Mouse (Mus musculus): ENCODE results near the gene Iqsec2.
"Not testable (repeated sequence)": the region's sequence is repeated elsewhere in the genome, so short reads cannot be mapped to it uniquely, and the experiment has no call there.

The Iqsec2 gene

DNA sequence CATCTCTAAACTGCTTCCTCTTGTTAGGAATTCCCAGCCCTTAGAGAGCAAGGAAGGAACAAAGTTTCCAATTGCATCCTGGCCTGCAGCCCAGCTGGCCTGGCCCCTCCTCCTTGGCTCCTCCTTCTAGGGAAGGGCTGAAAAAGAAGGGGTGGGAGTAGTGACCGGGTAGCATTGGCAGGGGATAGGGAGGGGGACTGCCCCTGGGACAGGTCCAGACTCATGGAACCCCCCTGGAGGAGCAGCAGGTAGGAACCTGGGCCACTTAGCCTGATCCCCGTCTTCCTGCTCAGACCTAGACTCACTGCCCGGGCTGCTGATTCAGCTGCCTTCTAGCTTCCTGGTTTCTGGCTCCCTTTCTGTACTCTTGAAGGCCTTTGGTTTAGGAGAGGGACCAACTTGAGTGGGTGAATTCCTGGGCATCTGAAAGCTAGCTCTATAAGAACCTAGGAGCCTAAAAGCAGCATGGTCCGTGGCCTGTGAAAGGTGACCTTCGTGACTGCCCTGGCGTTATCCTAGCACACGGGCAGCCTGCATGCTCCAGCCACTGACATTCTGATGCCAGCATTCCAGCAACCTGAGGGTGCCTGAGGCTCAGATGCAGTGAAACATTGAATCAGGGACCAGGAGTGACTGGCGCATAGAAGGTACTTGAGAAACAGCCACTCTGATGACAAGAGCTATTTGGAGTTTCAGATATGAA is 34.9 kb downstream of the Iqsec2 start:
- DNase-seq (ENCODE audit: low spot score in 2 of 2), result no peak

DNA sequence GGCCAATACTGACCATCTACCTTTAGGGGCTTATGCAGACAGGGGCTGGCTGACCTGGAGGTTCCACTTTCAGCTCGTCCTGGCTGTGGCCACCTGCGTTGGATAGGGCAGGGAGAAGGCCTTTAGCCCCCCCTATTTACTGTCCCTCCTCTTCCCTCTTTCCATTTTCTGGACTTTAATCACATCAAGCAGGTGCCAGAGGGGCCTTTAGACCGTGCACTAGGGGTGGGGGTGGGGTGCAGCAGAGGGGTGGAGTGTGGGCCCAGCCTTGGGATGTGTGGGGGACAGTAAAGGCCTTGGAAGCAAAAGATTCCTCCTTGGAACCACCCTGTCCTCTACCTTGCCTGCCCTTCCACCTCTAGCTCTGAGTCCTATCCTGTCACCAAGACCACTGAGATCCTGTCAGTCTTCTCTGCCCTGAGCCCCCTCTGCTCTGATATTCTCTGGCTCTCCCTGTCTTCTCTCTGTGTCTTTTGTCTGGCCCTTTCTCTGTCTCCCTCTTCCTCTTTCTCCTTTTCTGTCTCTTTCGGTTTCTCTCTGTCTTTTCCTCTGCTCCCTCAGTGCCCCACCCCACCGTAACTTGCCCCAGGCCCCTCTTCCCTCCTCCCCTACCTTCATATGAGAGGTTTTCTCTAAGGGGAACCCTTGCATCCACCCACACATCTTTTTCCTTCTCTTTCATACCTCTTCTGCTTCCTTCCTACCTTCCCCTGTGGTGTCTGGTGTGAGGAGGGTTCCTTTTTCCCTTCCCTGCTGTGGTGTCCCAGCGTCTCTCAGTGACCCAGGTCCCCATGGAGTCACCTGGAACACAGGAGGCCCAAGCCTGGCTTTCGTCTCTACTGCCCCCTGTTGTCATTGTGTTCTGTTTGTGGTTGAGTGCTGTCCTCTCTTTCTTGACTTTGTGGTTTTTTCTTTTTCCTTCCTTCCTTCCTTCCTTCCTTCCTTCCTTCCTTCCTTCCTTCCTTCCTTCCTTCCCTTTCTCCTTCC is 35.9 kb downstream of the Iqsec2 start:
- no peak for DNase-seq (ENCODE audit: low spot score in 2 of 2)

GRCm38 (mm10) chrX:152187151-152187550 is 43.1 kb downstream of the Iqsec2 start:
- no peak for DNase-seq (ENCODE audit: low spot score in 2 of 2)

GRCm38 (mm10) chrX:152191266-152191665 is 47.2 kb downstream of the Iqsec2 start:
- DNase-seq (ENCODE audit: low spot score in 2 of 2), result no peak

DNA sequence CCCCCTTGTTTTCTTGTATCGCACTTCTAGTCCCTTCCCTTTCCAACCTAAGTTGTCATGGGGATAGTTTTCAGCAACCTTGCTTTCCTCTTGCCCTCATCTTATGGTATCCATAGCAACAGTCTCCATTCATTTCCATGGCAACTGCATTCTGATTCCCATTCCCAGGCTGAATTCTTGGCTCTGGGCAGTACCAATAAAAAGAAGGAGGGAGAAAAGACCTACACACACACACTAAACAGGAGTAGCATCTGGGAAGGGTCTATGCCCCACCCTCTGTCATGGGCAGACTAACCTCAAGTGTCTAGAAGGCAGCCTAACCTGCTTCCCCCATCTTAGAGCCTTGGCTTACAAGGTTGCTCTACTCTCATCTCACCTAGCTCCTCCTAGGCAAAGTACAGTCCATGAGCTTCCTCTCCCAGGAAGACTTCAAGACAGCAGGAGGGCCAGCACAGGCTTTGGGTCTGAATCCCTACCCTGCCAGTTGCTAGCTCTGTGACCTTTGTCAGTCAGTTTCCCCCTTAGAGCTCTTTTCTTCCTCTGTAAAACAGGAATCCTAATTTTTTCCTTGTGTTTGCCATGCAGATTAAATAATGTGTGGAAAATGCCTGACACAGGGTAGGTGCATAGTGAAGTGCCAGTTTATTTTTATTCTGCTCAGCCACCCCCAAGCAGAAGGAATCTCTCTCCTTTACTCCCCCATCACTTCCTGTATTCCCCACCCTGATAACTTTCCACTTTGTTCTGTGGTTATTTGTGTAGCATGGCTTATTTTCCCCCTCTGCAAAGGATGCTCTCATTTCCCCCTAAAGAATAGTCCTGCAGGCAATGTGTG is 54.0 kb downstream of the Iqsec2 start:
- no peak for DNase-seq (ENCODE audit: low spot score in 2 of 2)

GRCm38 (mm10) chrX:152201737-152202421 is 57.8 kb downstream of the Iqsec2 start:
- no peak for DNase-seq (ENCODE audit: low spot score in 2 of 2)

- DNase-seq (ENCODE audit: low spot score in 2 of 2), result no peak
Observed at GRCm38 (mm10) chrX:152202422-152203103, 58.5 kb downstream of the Iqsec2 start.

DNA sequence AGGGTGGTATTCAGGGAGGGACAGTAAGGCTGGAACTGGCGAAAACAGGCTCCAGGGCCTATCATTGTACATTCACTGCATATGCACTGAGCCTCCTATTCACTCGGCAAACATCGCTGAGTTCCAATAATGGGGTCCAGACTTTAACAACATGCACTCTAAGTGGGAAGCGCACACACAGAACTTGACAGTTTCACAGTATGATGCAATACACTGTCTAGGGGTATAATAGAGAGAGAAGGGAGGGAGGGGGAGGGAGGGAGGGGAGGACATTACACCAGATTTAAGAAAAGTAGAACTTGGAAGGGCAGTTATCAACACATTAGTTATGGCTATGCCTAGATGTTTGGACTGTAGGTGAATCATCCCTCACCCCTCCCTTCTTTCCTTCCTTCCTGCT is 59.2 kb downstream of the Iqsec2 start:
- DNase-seq (ENCODE audit: low spot score in 2 of 2), result no peak

GRCm38 (mm10) chrX:152205486-152205885 is 61.4 kb downstream of the Iqsec2 start:
- no peak for DNase-seq (ENCODE audit: low spot score in 2 of 2)

GRCm38 (mm10) chrX:152214703-152215102 is 70.6 kb downstream of the Iqsec2 start:
- DNase-seq (ENCODE audit: low spot score in 2 of 2), result no peak

DNA sequence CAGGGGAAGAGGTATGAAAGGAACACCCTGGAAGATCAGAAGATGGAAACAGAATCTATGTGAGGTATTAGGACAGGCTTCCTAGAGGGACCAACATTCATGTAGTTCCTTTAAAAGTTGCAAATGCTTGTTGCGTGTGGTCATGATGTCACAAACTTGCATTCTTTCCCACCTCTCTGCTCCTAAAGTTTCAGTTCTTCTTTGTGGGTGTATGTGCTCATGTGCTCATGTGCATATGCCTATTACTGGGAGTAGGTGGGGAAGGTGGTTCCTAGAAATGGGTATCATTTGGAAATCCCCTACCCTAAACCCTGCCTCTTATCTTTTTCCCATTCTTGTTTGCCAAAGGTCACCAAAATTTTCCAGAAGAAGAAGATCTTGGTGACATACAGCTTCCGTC is 74.5 kb downstream of the Iqsec2 start:
- no peak for DNase-seq (ENCODE audit: low spot score in 2 of 2)

GRCm38 (mm10) chrX:152221721-152222120 is 77.7 kb downstream of the Iqsec2 start:
- no peak for DNase-seq (ENCODE audit: low spot score in 2 of 2)

DNA sequence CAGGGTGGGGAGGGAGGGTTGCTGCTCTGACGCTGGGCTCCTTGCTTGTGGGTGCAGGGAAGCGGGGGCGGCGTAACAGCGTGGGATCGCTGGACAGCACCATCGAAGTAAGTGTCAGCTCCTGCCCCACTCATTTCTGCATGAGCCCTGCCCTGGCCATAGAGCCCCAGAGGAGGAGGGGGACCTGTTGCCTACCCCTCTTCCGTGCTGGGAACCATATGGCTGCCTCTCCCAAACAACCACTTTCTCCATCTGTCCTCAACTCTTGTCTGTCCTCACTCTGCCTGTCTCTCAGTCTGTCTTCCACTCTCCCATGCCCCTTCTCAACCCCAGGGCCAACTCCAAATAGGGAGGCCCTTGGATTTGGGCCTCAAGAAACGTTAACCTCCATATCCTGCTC is 78.2 kb downstream of the Iqsec2 start:
- DNase-seq (ENCODE audit: low spot score in 2 of 2), result no peak

DNA sequence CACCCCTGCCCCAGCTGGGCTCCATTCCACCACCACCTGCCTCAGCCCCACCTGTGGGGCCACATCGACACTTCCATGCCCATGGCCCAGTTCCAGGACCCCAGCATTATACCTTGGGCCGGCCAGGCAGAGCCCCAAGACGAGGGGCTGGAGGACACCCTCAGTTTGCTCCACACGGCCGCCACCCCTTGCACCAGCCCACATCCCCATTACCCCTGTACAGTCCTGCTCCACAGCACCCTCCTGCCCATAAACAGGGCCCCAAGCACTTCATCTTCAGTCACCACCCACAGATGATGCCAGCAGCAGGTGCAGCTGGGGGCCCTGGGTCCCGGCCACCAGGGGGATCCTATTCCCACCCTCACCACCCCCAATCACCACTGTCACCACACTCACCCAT is 79.2 kb downstream of the Iqsec2 start:
- no peak for DNase-seq (ENCODE audit: low spot score in 2 of 2)

GRCm38 (mm10) chrX:152224280-152224679 is 80.2 kb downstream of the Iqsec2 start:
- DNase-seq (ENCODE audit: low spot score in 2 of 2), result no peak

- DNase-seq (ENCODE audit: low spot score in 2 of 2), result peak; percentile 94 to 98
Observed at GRCm38 (mm10) chrX:152232781-152233763, 89.0 kb downstream of the Iqsec2 start, which contains the start of gene Kdm5c. Gene Kdm5c (plus strand): TSS chrX:152233020.

DNA sequence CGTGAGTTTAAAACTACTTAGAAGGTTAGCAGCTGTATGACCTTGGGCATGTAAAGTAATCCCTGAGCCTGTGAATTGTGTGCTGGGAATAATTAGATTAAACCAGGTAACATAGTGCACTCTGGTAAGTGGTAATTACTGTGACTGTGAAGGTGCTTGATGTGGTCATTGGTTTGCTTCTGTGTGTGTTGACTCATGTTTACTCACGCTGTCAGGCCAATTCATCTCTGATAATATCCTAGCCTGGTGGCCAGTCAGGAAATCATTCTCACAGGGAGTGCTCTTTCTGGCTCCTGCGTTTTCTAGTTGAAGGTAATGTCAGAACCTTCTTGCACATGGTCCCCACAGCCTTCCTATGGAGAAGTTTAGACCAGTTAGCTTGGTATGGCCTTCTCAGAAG is 90.1 kb downstream of the Iqsec2 start:
- DNase-seq (ENCODE audit: low spot score in 2 of 2), result no peak

DNA sequence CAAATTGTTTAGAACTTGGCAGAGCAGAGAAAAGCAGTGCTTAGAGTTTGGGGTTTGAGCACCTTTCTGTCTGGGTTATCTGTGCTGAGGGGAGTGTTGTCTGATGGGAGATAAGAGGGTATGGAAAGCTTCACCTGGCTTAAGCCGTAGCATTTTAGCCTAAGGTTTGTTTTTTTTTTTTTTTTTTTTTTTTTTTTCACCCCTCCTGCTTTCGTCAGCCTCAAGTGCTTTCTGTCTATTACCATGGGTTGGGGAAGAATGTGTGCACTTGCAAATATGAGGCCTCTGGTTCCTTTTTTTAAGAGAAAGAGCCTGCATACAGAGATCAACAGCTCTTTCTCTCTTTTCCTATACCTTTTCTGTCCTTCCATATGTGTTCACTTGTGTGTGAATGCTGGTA is 91.7 kb downstream of the Iqsec2 start:
- DNase-seq (ENCODE audit: low spot score in 2 of 2), result no peak

DNA sequence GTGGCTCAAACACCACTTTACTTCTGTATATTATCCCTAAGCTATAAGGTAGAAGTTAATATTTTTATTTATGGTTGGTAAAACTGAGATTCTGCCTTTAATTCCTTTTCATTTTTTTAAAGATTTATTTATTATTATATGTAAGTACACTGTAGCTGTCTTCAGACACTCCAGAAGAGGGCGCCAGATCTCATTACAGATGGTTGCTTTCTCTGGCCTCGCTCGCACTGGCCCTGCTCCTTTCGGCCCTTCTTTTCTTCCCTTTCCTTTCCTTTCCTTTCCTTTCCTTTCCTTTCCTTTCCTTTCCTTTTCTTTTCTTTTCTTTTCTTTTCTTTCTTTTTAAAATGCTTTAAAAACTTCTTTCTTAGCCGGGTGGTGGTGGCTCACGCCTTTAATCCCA is 99.1 kb downstream of the Iqsec2 start:
- not testable (repeated sequence) for DNase-seq (ENCODE audit: low spot score in 2 of 2)

All from frontal cortex, postnatal 10 days (tissue).